Mouse (Mus musculus) cortical plate, adult 2 months (tissue): ENCODE data around the gene Ccdc106. TPM values are rescaled to one million over a fixed set of nuclear protein-coding genes. Genes with fewer than 3 reads are reported as not detected.
"Not testable (repeated sequence)": the region's sequence is repeated elsewhere in the genome, so short reads cannot be mapped to it uniquely, and the experiment has no call there.

ENCODE experiments used
- H3K27ac ChIP-seq: fragments of 200-500 bp; 2 replicates; pipeline ENCODE4 v1.5.1; 2012; ENCODE audit warnings: low read length, control low read depth, inconsistent platforms; ENCODE audit not compliant: insufficient read depth
- H3K4me1 ChIP-seq: fragments of 200-500 bp; 2 replicates; pipeline ENCODE4 v1.6.1; 2011; ENCODE audit warnings: low read length; ENCODE audit not compliant: control insufficient read depth, insufficient read depth
- H3K4me3 ChIP-seq: fragments of 200-500 bp; 2 replicates; pipeline ENCODE4 v1.5.1; 2011; ENCODE audit warnings: mild to moderate bottlenecking, low read length, control low read depth; ENCODE audit not compliant: insufficient read depth
- CTCF ChIP-seq: fragments of 200-500 bp; IDR thresholded peaks from 2 replicates; pipeline ENCODE4 v1.5.1; 2011; ENCODE audit warnings: mild to moderate bottlenecking, control low read depth, low read length; ENCODE audit not compliant: insufficient read depth; ENCODE audit errors: extremely low read depth
- POLR2A ChIP-seq: fragments of 200-500 bp; IDR thresholded peaks from 2 replicates; pipeline ENCODE4 v1.6.1; 2011; ENCODE audit warnings: mild to moderate bottlenecking, low read length, control low read depth; ENCODE audit not compliant: insufficient read depth; ENCODE audit errors: extremely low read depth
- polyA plus RNA-seq: library from polyadenylated mRNA; depleted of rRNA; stranded (reverse); fragments of >200 nt; gene quantifications from 2 replicates; pipeline ENCODE4 v1.2.3, GENCODE M21; 2012

Ccdc106 gene
- polyA plus RNA-seq, 1 experiment = 68.6 TPM

- peaks cover 10% of the 10 kb centered on the region for H3K4me1 ChIP-seq
- H3K4me3 ChIP-seq = no peak overlapping the region
- no peak for TF ChIP-seq POLR2A
- TF ChIP-seq CTCF = no peak
- no peak overlapping the region for H3K27ac ChIP-seq
Observed at GRCm38 (mm10) chr7:5059421-5059820, 39.1 kb downstream of the Ccdc106 start.

GRCm38 (mm10) chr7:5060239-5060731, 39.9 kb downstream of the Ccdc106 start:
- Histone ChIP-seq H3K4me1 (peaks cover 10% of the 10 kb centered on the region), H3K4me3 (peak overlapping the region; percentile 69), H3K27ac (peak overlapping the region; percentile 67)
- TF ChIP-seq POLR2A (no peak), CTCF (peak; percentile 60)

GRCm38 (mm10) chr7:5060944-5061773, 40.8 kb downstream of the Ccdc106 start:
- Histone ChIP-seq H3K4me3 (peak overlapping the region; percentile 69), H3K27ac (peak overlapping the region; percentile 99), H3K4me1 (peaks cover 6% of the 10 kb centered on the region)
- TF ChIP-seq CTCF (0 out of 2 replicates have a peak, but pooled peaks have one; percentile 23), POLR2A (peak; percentile 64)

- Histone ChIP-seq H3K4me3 (peak within 1 kb of the TSS; percentile 69), H3K4me1 (peaks cover 6% of the 10 kb centered on the region; the same call in 1 of the 2 replicates), H3K27ac (peak within 1 kb of the TSS; percentile 99)
- TF ChIP-seq CTCF = no peak
- TF ChIP-seq POLR2A = peak; percentile 38; the same call in 1 of the 2 replicates
Observed at GRCm38 (mm10) chr7:5061774-5062359, 41.5 kb downstream of the Ccdc106 start, which contains the start of gene U2af2. TSS of gene U2af2 (plus strand) at chr7:5062143.

GRCm38 (mm10) chr7:5062360-5063001, 42.1 kb downstream of the Ccdc106 start:
- Histone ChIP-seq H3K4me1 (peaks cover 6% of the 10 kb centered on the region; the same call in 1 of the 2 replicates), H3K4me3 (peak overlapping the region; percentile 69), H3K27ac (peak overlapping the region; percentile 91)
- TF ChIP-seq POLR2A (no peak), CTCF (no peak)

- no peak overlapping the region for H3K4me3 ChIP-seq
- H3K4me1 ChIP-seq = peaks cover 6% of the 10 kb centered on the region; the same call in 1 of the 2 replicates
- no peak overlapping the region for H3K27ac ChIP-seq
- TF ChIP-seq POLR2A = no peak
- TF ChIP-seq CTCF = no peak
Observed at GRCm38 (mm10) chr7:5064886-5065285, 44.5 kb downstream of the Ccdc106 start.

GRCm38 (mm10) chr7:5073586-5073985, 53.2 kb downstream of the Ccdc106 start:
- TF ChIP-seq CTCF = no peak
- no peak for TF ChIP-seq POLR2A
- Histone ChIP-seq H3K27ac (no peak overlapping the region), H3K4me1 (no peaks in the 10 kb centered on the region), H3K4me3 (no peak overlapping the region)

- no peak overlapping the region for H3K27ac ChIP-seq
- TF ChIP-seq POLR2A = no peak
- no peak for TF ChIP-seq CTCF
- H3K4me1 ChIP-seq = no peaks in the 10 kb centered on the region
- no peak overlapping the region for H3K4me3 ChIP-seq
Observed at GRCm38 (mm10) chr7:5074984-5075383, 54.6 kb downstream of the Ccdc106 start.

GRCm38 (mm10) chr7:5076931-5077330, 56.6 kb downstream of the Ccdc106 start:
- TF ChIP-seq POLR2A (no peak), CTCF (no peak)
- Histone ChIP-seq H3K27ac (no peak overlapping the region), H3K4me3 (no peak overlapping the region), H3K4me1 (peaks cover 2% of the 10 kb centered on the region; the same call in 1 of the 2 replicates)

- H3K27ac ChIP-seq = 0 out of 2 replicates have a peak overlapping the region, but pooled peaks have one; percentile 6
- peak overlapping the region; percentile 96 for H3K4me3 ChIP-seq
Observed at GRCm38 (mm10) chr7:5079365-5080009, 59.1 kb downstream of the Ccdc106 start.

More at GRCm38 (mm10) chr7:5079365-5080009, 59.1 kb downstream of the Ccdc106 start:
- not testable (repeated sequence) for H3K4me1 ChIP-seq
